Mouse (Mus musculus): Measurements from ENCODE around the gene Foxj3. TPM values are rescaled to one million over a fixed set of nuclear protein-coding genes. Genes with fewer than 3 reads are reported as not detected.
"Not testable (repeated sequence)": the region's sequence is repeated elsewhere in the genome, so short reads cannot be mapped to it uniquely, and the experiment has no call there.

The Foxj3 gene
- polyA plus RNA-seq, 1 experiment from 2014 or later: 21.4 TPM

DNA sequence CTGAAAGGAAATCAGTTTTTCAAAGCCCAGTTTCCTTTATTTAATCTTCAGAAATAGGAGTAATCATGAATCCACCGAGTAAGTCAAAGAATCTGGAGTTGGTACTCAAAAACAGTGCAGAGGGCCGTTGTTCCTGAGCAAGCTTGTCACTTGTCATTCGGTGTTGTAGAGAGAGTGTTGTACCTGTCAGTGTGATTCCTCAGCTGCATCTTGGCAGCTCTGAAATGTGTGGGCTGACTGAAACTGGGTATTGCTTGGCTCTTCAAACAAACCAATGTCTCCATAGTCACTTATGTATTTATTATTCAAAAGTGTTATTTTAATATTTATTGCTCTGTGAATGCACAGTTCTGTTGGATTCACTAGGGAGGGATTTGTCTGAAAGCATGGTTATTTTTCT lies 90.1 kb downstream of the Foxj3 start:
- no peaks in the 10 kb centered on the region for H3K27me3 ChIP-seq (ENCODE audit: control insufficient read depth, insufficient read depth, low read length)
- 92% methylated on average over 3 of the region's 3 CpGs for WGBS

DNA sequence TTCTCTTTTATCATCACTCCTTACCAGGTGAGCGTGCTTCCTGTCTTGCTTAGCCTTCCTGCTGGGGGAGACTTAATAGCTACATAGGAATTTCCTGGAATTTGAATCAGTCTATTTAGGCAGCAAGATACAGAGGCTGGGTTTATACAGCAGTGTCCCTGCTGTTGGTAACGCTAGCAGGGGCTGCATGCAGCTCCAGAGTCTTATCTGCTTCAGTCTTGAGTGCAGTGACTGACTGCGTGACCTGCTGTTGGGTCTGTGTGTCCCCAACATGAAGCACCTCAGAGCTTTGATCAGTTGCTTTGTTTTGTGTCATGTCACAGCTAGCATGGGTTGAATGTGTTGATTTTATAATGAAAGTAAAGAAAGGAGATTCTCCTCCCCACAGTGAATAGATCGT lies 90.5 kb downstream of the Foxj3 start:
- no peak overlapping the region for H3K4me2 ChIP-seq (ENCODE audit: low read depth)
- WGBS: 81% methylated on average over 4 of the region's 4 CpGs
- H3K27me3 ChIP-seq (ENCODE audit: control insufficient read depth, insufficient read depth, low read length): no peaks in the 10 kb centered on the region
- H3K4me1 ChIP-seq (ENCODE audit: control insufficient read depth, insufficient read depth, low read length): no peaks in the 10 kb centered on the region
- H3K27ac ChIP-seq (ENCODE audit: low read depth, low read length): no peak overlapping the region
- ATAC-seq (ENCODE audit: insufficient read depth, low FRiP score, low TSS enrichment) (no peak), DNase-seq (ENCODE audit: low spot score) (no peak)
- H3K4me3 ChIP-seq (ENCODE audit: low read depth, low read length): no peak overlapping the region
- no peak overlapping the region for H3K9ac ChIP-seq (ENCODE audit: low read length)
- no peaks in the 10 kb centered on the region for H3K9me3 ChIP-seq (ENCODE audit: control insufficient read depth, low read length)
- H3K36me3 ChIP-seq (ENCODE audit: control insufficient read depth, insufficient read depth, low read length): no peaks in the 10 kb centered on the region

More for the DNA sequence above, 90.1 kb downstream of the Foxj3 start:
- DNase-seq (ENCODE audit: low spot score) (no peak), ATAC-seq (ENCODE audit: insufficient read depth, low FRiP score, low TSS enrichment) (no peak)
- no peaks in the 10 kb centered on the region for H3K9me3 ChIP-seq (ENCODE audit: control insufficient read depth, low read length)
- no peak overlapping the region for H3K9ac ChIP-seq (ENCODE audit: low read length)
- no peak overlapping the region for H3K27ac ChIP-seq (ENCODE audit: low read depth, low read length)
- no peaks in the 10 kb centered on the region for H3K4me1 ChIP-seq (ENCODE audit: control insufficient read depth, insufficient read depth, low read length)
- no peak overlapping the region for H3K4me3 ChIP-seq (ENCODE audit: low read depth, low read length)
- H3K4me2 ChIP-seq (ENCODE audit: low read depth): no peak overlapping the region
- H3K36me3 ChIP-seq (ENCODE audit: control insufficient read depth, insufficient read depth, low read length): no peaks in the 10 kb centered on the region

DNA sequence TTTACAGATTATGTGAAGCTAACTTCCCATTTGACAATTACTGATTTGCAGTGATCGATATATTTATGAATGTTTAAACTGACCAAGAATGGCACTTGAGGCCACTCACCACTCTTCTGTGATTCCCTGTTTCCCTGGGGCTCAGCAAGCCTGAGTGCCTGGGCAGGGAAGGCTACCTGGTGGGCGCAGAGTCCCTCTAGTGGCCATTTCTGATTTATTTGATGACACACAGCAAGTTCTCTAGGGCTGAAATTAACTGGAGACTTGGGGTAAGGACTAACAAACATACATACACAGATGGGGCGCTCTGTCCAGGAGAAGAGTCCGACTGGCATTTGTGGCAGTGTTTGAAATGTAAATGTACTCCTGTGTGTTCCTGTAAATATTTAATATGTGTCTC lies 91.6 kb downstream of the Foxj3 start:
- not testable (repeated sequence) for DNase-seq (ENCODE audit: low spot score); H3K4me2 ChIP-seq (ENCODE audit: low read depth); ATAC-seq (ENCODE audit: insufficient read depth, low FRiP score, low TSS enrichment); H3K9ac ChIP-seq (ENCODE audit: low read length); H3K27ac ChIP-seq (ENCODE audit: low read depth, low read length); H3K27me3 ChIP-seq (ENCODE audit: control insufficient read depth, insufficient read depth, low read length); H3K9me3 ChIP-seq (ENCODE audit: control insufficient read depth, low read length); H3K36me3 ChIP-seq (ENCODE audit: control insufficient read depth, insufficient read depth, low read length); H3K4me3 ChIP-seq (ENCODE audit: low read depth, low read length); H3K4me1 ChIP-seq (ENCODE audit: control insufficient read depth, insufficient read depth, low read length)
- 94% methylated on average over 3 of the region's 4 CpGs for WGBS

DNA sequence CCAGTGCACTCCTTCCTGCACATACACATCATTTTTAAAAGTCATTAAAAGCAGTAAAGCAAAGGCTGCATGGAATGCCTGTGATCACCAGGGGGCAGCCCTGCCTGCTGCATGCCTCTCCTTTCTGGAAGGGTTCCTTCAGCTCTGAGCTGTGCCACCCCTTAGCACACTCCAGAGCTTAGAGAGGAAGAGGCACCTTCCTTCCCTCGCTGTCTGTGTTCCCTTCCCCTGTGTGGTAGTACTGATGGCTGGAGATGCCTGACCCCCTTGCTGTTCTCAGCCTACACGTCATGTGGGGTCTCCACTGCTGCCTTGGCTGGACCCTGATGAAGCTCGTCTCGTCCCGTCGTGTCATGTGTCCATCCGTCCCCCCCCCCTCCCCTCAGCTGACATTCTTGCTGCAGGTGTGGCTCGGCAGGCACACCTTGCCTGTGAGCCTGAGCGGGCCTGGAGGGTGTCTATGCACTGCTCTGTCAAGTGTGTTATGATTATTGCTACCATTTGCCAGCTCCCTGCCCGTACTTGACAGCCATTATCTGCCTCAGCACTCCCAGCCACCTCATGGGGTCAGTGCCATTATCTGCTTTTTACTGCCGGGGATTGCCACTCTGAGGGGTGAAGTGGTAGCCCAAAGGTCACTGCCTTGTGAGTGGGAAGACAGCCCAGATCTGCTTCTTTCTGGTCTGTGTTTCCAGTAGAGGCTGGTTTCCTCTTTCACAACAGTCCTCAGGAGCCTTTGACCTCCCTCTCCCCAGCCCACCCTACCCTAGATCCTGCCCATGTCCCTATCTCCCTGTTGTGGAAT lies 94.5 kb downstream of the Foxj3 start:
- Histone ChIP-seq H3K4me2 (ENCODE audit: low read depth) (no peak overlapping the region), H3K4me1 (ENCODE audit: control insufficient read depth, insufficient read depth, low read length) (no peaks in the 10 kb centered on the region), H3K9ac (ENCODE audit: low read length) (no peak overlapping the region), H3K27me3 (ENCODE audit: control insufficient read depth, insufficient read depth, low read length) (no peaks in the 10 kb centered on the region), H3K4me3 (ENCODE audit: low read depth, low read length) (no peak overlapping the region), H3K9me3 (ENCODE audit: control insufficient read depth, low read length) (no peaks in the 10 kb centered on the region), H3K27ac (ENCODE audit: low read depth, low read length) (no peak overlapping the region), H3K36me3 (ENCODE audit: control insufficient read depth, insufficient read depth, low read length) (no peaks in the 10 kb centered on the region)
- DNase-seq (ENCODE audit: low spot score) (peak; percentile 38), ATAC-seq (ENCODE audit: insufficient read depth, low FRiP score, low TSS enrichment) (no peak)
- 60% methylated on average over 11 of the region's 11 CpGs for WGBS

DNA sequence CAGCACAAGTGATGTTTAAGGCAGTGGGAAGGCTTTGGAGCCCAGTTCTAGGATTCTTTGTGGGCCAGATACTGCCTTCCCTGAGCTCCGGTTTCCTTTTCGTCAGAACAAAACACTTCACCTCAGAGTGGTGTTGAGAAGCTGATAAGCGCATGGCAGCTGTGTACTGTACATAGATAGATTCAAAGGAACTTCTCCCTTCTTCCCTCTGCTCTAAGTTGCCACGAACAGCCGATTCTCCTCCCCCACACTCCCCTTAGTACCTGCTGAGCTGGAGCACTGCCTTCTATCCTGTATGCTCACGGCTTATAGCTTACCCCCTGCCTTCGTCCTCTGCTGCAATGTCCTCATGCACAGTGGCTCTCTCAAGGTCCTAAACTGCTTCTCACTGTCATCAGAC lies 95.9 kb downstream of the Foxj3 start:
- Histone ChIP-seq H3K4me2 (ENCODE audit: low read depth) (no peak overlapping the region), H3K4me1 (ENCODE audit: control insufficient read depth, insufficient read depth, low read length) (no peaks in the 10 kb centered on the region), H3K27me3 (ENCODE audit: control insufficient read depth, insufficient read depth, low read length) (no peaks in the 10 kb centered on the region), H3K27ac (ENCODE audit: low read depth, low read length) (no peak overlapping the region), H3K36me3 (ENCODE audit: control insufficient read depth, insufficient read depth, low read length) (no peaks in the 10 kb centered on the region), H3K9ac (ENCODE audit: low read length) (no peak overlapping the region), H3K9me3 (ENCODE audit: control insufficient read depth, low read length) (no peaks in the 10 kb centered on the region), H3K4me3 (ENCODE audit: low read depth, low read length) (no peak overlapping the region)
- no peak for DNase-seq (ENCODE audit: low spot score)
- ATAC-seq (ENCODE audit: insufficient read depth, low FRiP score, low TSS enrichment): no peak
- WGBS: 60% methylated on average over 7 of the region's 7 CpGs

DNA sequence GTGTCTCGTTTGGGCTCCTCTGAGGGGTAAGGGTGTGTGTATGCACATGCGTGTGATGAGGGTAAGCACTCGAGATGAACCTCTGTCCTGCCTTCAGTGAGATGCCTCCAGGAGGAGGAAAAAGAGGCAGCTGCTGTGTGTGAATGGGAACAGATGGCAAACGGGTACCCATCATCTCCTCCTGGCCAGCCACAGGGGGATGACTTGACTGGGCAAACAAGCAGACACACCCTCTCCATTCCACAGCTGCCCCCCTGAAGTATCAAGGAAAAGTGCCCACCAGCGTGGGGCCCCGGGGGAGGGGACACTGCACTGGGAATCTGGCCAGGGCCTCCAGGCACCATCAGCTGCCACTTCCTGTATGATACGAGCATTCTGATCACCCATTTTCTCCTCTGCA lies 96.5 kb downstream of the Foxj3 start:
- Histone ChIP-seq H3K27me3 (ENCODE audit: control insufficient read depth, insufficient read depth, low read length) (no peaks in the 10 kb centered on the region), H3K27ac (ENCODE audit: low read depth, low read length) (no peak overlapping the region), H3K9ac (ENCODE audit: low read length) (no peak overlapping the region), H3K4me1 (ENCODE audit: control insufficient read depth, insufficient read depth, low read length) (no peaks in the 10 kb centered on the region), H3K36me3 (ENCODE audit: control insufficient read depth, insufficient read depth, low read length) (no peaks in the 10 kb centered on the region), H3K9me3 (ENCODE audit: control insufficient read depth, low read length) (no peaks in the 10 kb centered on the region), H3K4me2 (ENCODE audit: low read depth) (no peak overlapping the region), H3K4me3 (ENCODE audit: low read depth, low read length) (no peak overlapping the region)
- DNase-seq (ENCODE audit: low spot score) (no peak), ATAC-seq (ENCODE audit: insufficient read depth, low FRiP score, low TSS enrichment) (peak; percentile 29; the same call in 1 of the 2 replicates)
- 67% methylated on average over 7 of the region's 7 CpGs for WGBS

DNA sequence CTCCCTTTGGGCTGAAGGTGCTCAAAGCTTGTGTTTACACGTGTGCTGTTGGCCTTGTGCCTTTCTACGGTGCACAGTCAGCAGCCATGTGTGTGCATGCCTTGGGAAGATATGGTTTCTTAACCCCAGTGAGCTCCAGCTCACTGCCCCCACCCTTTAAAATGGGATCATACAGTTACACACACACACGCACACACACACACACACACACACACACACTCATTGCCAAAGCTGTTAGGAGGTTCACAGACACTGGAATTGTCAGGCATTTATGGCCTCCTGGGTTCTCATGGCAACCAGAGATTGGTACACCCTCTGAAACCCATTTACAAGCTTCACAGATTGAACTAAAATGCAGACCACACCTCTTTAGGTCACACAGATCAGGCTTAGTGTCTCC lies 97.1 kb downstream of the Foxj3 start:
- no peak overlapping the region for H3K9ac ChIP-seq (ENCODE audit: low read length)
- H3K27ac ChIP-seq (ENCODE audit: low read depth, low read length): no peak overlapping the region
- H3K27me3 ChIP-seq (ENCODE audit: control insufficient read depth, insufficient read depth, low read length): no peaks in the 10 kb centered on the region
- 85% methylated on average over 3 of the region's 3 CpGs for WGBS
- H3K36me3 ChIP-seq (ENCODE audit: control insufficient read depth, insufficient read depth, low read length): no peaks in the 10 kb centered on the region
- ATAC-seq (ENCODE audit: insufficient read depth, low FRiP score, low TSS enrichment) (no peak), DNase-seq (ENCODE audit: low spot score) (no peak)
- H3K4me1 ChIP-seq (ENCODE audit: control insufficient read depth, insufficient read depth, low read length): no peaks in the 10 kb centered on the region
- no peaks in the 10 kb centered on the region for H3K9me3 ChIP-seq (ENCODE audit: control insufficient read depth, low read length)
- no peak overlapping the region for H3K4me3 ChIP-seq (ENCODE audit: low read depth, low read length)
- H3K4me2 ChIP-seq (ENCODE audit: low read depth): no peak overlapping the region

DNA sequence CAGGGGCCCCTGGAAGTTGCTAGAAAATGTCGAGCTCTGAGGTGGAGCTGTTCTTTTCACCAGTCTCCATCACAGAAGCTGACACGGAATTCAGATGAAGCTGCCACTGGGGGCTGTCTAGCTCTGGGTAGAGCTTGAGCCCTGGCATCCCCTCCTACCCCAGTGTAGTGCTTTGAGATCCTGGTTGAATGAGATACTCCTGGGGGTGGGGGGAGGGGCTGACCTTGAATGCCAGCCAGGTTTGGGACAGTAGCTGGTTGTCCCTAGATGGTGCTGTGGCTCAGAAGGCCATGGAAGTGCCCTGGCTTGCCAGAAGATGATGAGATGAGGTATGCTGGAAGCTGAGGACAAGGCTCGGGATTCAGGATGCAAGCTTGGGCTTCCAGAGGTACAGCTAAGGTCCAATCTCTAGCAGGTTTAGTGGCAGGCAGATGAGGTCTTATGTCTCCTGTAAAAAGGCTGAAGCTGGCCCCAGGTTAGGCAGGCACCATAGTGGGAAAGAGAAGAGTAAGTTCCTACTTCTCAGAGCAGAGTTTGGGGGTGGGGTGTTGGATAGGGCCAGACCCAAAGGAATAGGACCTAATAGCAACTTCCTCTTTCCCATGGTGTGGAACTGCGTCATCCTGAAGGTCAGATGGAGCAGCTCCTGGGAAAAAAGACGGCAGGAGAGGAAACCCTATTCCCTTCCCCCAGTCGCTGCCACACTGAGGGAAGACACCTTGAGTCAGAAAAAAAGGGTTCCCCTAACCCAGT lies 98.3 kb downstream of the Foxj3 start:
- no peaks in the 10 kb centered on the region for H3K36me3 ChIP-seq (ENCODE audit: control insufficient read depth, insufficient read depth, low read length)
- H3K27me3 ChIP-seq (ENCODE audit: control insufficient read depth, insufficient read depth, low read length): no peaks in the 10 kb centered on the region
- H3K9me3 ChIP-seq (ENCODE audit: control insufficient read depth, low read length): no peaks in the 10 kb centered on the region
- no peak overlapping the region for H3K4me2 ChIP-seq (ENCODE audit: low read depth)
- DNase-seq (ENCODE audit: low spot score) (no peak), ATAC-seq (ENCODE audit: insufficient read depth, low FRiP score, low TSS enrichment) (no peak)
- WGBS: 71% methylated on average over 6 of the region's 6 CpGs
- no peak overlapping the region for H3K27ac ChIP-seq (ENCODE audit: low read depth, low read length)
- no peaks in the 10 kb centered on the region for H3K4me1 ChIP-seq (ENCODE audit: control insufficient read depth, insufficient read depth, low read length)
- H3K9ac ChIP-seq (ENCODE audit: low read length): no peak overlapping the region
- no peak overlapping the region for H3K4me3 ChIP-seq (ENCODE audit: low read depth, low read length)

DNA sequence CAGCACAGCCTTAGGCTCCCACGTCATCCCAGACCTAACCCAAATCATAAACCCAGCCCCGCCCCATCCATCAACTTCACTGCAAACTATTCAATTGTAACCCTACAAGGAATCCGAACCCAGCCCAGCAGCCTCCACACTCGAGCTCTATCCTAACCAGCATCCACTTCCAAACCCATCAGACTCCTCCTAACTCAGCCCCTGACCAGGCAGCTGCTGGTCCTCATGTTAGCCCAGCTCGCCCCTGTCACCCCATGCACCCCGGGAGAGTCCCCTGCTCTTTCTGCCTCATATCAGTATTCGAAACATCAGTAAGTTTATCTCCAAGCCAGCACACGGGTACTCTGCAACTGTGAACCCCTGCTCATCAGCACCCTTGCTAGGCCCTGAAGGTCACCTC lies 98.9 kb downstream of the Foxj3 start:
- no peaks in the 10 kb centered on the region for H3K27me3 ChIP-seq (ENCODE audit: control insufficient read depth, insufficient read depth, low read length)
- H3K4me2 ChIP-seq (ENCODE audit: low read depth): no peak overlapping the region
- H3K4me1 ChIP-seq (ENCODE audit: control insufficient read depth, insufficient read depth, low read length): no peaks in the 10 kb centered on the region
- no peak overlapping the region for H3K4me3 ChIP-seq (ENCODE audit: low read depth, low read length)
- no peak overlapping the region for H3K27ac ChIP-seq (ENCODE audit: low read depth, low read length)
- WGBS: 84% methylated on average over 8 of the region's 8 CpGs
- H3K9ac ChIP-seq (ENCODE audit: low read length): no peak overlapping the region
- no peaks in the 10 kb centered on the region for H3K9me3 ChIP-seq (ENCODE audit: control insufficient read depth, low read length)
- DNase-seq (ENCODE audit: low spot score): no peak
- no peak for ATAC-seq (ENCODE audit: insufficient read depth, low FRiP score, low TSS enrichment)
- H3K36me3 ChIP-seq (ENCODE audit: control insufficient read depth, insufficient read depth, low read length): no peaks in the 10 kb centered on the region

All from neural tube, embryonic 11.5 days (tissue).